Mouse (Mus musculus) B cell, adult 2 months (primary cell): ENCODE data around the gene Ssc4d.

Experiments
- DNase-seq, 2 experiments: peaks; one replicate each; pipeline ENCODE4 v3.0.0; 2022

The Ssc4d gene

DNA sequence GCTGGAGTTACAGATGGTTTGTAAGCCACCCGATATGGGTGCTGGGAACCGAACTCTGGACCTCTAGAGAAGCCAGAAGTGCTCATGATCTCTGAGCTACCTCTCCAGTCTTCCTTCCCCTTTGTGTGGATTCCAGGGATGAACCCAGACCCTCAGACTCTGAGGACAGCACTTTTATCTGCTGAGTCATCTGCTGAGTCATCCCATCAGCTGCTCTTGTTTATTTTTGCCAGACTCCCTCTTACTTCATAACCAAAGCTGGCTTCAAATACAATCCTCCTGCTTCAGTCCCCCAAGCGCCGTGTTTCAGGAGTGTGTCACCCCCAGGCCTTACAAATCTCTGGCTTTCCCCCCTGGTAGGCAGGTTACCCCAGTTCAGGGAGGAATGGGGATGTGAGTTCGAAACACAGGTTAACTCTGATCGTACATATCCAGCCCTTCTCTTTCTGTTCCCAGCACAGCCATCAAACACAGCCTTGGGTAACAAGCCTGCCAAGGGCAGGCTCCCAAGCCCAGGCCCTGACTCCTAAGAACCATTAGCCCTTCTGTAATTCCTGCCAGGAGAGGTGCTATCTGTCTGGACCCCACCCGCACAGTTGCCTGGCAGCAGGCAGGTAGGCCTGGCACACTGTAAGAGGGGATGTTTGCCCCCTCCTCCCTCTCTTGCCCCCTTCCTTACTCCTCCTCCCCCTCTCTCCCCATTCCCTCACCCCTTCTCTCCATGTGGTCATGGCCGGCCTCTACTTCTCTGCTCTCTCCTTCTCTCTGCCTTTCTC is 1.8 kb upstream of the Ssc4d start:
- DNase-seq = no peak

DNA sequence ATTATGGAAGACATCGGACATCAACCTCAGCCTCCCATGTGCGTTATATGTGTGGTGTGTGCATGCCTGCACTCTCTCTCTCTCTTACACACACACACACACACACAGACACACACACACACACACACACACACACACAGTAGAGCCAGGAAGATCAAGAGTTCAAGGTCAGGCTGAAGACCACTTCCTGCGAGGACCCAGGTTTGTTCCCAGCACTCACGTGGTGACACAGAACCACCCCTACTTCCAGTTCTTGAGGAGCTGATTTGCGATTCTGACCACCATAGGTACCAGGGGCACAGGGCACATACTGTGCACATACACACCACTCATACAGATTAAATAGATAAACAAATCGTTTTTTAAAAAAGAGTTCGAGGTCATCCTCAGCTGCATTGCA is 2.5 kb downstream of the Ssc4d start:
- no peak for DNase-seq

DNA sequence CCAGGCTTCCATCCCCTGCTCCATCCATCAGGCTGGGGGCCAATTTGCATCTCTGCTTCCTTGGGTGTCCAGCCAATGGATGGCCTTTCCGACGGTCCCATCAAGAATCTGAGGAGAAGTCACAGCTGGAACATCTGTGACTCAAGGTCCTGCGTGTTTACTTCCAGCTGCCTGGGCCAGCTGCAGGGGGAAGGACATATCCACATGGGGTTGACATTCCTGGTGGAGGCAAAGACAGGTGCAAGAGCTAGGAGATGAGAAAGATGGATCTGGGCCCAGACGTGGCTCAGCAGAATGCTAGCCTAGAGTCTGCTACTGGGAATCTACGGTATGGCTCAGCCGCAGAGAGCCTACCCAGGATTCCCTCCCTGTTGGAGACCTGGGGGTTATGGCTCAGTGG is 4.1 kb downstream of the Ssc4d start:
- DNase-seq = no peak

DNA sequence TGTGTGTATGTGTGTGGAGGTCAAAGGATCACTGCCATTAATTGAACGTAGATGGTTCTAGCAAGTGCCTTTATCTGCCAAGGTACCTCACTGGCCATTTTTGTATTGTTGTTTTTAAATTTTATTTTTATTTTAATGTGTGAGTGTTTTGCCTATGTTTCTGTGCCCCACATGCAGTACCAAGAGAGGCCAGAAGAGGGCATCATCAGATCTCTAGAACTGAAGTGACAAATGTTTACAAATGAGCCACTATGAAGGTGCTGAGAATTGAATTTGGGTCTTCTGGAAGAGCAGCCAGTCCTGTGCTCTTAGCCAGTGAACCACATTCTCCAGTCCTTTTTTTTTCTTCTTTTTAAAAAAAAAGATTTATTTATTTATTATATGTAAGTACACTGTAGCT is 5.5 kb downstream of the Ssc4d start:
- DNase-seq = peak; percentile 87 to 88

DNA sequence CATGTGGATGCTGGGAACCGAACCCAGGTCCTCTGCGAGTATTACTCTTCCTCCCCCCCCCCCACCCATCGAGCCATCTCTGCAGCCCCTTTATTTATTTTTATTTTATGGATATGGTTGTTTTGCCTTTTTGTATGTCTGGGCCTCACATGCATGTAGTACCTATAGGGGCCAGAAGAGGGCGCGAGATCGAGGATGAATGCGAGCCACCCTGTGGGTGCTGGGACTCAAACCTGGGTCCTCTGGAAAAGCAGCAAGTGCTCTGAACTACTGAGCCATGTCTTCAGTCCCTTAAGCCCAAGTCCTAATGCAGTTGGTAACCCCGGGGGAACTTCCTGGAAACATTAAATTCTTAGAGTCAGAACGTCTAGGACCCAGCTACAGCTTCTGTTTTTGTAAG is 7.5 kb downstream of the Ssc4d start:
- peak; percentile 71 to 72 for DNase-seq

DNA sequence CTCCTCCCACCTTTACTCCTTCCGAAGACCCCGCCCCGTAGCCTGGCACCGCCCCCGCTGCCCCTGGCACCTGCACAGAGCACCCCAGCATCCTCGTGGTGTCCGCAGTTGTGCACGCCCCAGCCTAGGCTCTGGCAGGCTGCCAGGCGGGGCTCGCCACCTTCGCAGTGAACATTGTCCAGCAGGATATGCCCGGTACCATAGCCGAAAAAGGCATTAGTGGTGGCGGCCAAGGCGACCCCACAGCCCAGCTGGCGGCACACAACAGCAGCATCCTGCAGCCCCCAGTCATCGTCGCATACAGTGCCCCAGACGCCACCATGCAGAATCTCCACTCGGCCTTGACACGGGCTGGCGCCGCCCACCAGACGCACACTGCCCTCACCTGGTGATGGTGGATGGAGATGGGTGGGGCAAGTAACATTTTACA is 8.8 kb downstream of the Ssc4d start:
- DNase-seq = peak; percentile 27 to 29

DNA sequence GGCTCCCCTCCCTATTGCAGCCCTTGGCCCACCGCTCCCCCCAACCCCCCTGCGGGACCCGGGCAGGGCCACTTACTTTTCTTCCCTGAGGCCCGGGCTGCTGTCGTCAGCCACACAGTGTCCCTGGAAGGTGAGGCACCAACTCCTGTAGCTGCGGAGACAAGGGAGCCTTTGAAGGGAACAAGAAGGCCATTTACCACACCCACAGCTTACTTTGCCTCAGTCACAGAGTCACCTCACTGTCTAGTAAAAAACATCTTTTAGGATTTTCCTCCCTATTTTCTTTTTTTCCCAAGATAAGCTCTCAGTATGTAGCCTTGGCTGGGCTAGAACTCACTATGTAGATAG is 11.1 kb downstream of the Ssc4d start:
- DNase-seq = no peak

DNA sequence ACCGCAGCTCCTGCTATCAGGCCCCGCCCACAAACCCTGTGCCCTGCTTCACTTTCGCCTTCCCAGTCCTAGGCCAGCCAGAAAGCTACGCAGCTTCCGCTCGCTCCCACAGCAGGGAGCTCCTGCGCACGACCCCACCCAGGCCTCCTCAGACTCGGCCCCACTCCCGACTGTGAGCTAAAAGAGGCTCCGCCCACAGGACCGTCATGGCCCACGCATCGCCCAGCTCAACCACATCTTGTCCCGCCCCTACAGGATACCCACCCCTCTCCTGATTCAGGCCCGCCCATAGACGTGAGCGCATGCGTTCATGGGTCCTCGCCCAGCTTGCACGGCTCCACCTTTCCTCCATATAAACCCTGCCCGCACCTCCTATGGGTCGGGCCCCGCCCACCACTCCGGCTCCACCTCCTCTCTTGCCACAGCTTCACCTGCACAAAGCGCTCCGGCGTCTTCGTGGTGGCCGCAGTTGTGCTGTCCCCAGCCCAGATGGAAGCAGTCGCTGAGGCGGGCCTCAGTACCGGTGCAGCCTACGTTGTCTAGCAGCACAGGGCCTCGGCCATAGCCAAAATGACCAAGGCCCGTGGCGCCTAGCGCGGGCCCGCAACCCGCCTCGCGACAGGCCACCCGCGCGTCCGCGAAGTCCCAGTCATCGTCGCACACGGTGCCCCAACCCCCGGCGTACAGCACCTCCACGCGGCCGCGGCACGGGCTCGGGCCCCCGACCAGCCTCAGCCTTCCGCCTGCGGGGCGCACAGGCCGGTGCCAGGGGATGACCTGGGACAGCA is 11.6 kb downstream of the Ssc4d start:
- DNase-seq = peak; percentile 97

DNA sequence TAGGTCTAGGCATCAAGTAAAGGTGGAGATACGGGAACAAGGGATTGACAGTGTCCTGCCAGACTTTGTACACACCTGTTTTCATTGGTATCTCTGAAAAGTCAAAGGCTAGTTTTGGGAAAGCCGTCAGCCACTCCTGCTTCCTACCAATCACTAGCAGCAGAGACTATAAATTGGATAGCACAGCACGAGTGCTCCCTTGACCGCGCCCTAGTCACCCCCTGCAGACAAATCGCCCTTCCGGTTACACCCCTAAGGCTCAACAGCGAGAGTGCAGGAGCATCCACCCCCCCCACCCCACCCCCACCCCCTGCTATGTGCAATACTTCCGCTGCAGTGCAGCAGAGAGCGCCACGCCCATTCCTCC is 12.2 kb downstream of the Ssc4d start:
- no peak for DNase-seq

DNA sequence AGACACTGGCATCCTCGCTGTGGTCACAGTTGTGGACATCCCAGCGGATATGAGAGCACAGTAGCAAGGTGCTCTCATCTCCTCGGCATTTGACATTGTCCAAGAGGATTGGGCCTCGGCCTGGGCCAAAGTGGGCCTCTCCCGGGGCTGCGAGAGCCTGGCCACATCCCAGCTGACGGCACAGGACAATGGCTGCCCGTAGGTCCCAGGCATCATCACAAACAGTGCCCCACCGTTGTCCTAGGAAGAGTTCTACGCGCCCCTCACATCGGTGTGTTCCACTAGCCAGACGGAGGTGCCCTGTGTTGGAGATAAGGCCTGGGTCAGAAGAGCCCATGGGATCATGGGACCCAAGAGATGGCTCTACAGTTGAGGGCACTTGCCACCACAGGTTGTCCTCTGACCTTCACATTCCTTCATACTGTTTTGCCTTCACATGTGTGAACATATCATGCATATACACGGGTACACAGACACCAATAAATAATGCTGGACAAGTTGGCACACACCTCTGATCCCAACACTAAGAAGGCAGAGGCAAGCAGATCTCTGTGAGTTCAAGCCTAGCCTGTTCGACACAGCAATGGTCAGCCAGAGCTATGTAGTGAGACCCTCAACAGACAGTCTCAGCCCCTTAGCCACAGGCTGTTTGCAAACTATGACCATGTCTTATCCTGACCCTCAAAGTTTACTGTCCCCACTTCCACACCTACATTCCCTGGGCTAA is 13.3 kb downstream of the Ssc4d start:
- no peak for DNase-seq

DNA sequence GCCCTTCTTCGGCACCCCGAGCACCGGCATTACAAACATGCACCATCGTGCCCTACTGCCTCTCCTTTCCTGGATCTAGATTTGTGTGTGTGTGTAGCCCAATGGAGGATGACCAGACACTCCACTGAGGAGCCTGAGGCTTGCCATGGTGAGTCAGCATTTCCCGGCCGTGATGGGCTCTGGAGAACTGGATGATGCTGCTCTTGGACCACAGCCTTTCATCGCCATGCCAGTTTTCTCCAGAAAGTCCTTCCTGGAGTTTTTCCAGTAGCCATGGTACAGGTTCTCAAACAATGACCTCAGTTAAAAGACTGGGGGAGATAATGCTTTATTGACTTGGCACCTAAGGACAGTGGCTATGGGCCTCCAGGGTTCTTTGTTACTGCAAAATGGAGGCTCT is 14.4 kb downstream of the Ssc4d start:
- no peak for DNase-seq

DNA sequence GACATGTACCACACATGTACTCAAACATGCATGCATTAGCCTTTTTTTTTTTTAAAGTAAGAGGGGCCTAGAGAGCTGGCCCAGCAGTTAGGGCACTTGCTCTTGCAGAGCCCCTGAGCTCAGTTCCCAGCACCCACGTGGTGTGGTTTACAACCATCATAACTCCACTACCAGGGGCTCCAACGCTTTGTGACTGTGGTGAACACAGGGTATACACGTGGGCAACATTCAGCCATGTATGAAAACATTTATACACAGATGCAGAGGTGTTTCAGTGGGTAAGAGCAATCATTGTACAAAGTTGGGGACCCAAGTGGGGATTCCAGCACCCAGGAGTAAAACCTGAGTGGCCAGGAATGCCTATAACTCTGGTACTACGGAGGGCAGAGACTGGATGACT is 16.0 kb downstream of the Ssc4d start:
- DNase-seq = no peak

DNA sequence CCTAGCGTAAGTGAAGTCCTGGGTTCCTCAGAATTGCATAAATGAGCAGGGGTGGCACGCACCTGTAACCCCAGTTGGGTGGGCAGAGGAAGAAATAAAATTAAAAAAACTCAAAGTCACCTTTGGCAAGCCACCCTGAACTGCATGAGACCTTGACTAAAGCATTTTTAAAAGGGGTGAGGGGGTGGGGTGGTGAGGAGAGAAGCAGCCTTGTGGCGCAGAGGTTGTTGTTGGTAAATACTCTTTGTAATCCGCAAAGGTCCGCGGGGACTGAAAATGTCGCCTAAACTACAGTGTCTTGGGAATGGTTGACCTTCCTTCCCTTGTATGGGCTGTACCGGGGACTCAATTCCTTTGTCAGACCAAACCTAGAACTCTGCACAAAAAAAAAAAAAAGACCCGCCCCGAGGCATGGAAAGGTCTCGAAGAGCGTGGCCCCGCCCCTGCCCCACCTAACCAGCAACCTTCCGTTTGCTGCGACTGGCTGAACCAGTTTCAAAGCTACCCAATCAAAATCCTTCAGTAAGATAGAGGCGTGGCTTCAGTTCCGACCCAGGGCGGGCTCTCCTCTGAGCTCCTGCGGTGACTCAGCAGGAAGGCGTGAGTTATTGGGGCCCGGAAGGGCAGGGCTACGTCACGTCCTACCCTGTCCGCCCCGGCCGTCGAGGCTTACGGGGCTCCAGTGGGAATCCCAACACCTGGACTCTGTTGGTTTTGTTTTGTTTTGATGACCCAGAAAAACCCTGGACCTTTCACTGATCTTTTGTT is 16.9 kb downstream of the Ssc4d start:
- DNase-seq = peak; percentile 89 to 91

DNA sequence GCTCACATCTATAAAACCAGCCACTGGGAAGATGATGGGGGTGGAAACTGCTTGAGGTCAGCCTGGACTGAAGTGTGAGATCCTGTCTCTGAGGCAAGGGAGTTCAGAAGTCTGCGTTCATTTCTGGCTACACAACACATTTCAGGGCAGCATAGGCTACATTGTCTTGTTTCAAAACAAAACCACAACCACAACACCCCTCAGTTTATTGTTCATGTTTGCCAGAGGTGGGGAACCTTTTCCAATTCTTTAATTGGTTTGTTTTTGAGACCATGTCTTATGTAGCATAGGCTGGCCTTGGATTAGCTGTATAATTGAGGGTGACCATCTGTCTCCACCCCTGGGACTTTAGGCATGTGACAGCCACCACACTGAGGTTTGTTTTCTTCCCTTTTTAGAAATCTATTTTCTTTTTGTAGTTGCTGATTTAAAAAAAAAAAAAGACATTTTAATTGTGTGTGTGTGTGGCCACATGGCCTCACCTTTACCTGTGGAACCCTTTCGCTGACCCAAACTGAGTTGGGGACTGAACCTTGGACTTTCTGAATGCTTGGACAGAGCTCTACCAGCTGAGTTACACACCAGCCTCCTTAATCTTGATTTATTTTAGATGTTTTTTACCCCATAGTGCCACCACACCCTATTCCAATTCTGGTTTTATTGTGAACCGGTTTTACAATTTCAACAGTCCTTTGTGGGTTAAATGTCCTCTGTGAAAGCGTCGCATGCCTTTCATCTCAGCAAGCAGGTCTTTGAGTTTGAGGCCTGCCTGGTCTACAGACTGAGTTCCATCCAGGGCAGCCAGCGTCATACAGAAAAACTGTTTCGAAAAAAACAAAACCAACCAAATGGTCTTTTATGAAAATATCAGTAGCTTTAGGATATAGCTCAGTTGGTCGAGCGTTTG is 17.8 kb downstream of the Ssc4d start:
- peak in 1 of 2 experiments; percentile 26 for DNase-seq

DNA sequence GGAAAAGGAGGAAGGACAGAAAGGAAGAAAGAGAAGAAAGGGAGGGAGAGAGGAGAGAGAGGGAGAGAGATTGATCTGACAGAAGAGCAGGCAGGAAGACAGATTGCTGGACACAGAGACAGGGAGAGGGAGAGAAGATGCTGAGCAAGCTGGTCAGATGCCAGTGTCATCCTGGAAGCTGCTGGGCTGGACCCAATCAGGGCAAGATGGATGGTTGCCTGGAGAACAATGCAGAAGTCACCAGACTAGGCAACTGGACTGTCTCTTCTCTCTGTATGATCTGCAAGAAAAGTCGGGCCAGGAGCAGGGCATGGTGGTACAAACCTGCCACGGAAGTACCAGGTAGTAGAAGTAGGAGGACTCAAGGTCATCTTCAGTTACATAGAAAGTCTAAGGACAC is 21.5 kb downstream of the Ssc4d start:
- no peak for DNase-seq

DNA sequence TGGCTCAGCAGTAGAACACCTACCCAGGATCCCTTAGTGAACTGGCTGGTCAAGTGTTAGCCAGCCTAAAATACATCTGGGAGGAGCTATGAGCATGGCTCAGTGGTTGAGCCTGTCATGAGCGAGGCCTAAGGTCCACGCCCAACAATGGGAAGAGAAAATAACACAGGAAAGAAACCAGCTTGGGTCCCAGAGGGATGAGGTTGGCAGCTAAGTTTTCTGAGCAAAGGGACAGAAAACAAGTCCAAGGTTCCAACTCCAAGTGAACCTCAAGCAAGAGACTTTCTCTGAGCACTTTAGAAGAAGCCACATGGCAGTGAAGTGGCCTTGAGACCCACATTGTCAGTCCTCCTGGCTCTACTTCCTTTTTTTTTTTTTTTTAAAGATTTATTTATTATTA is 22.7 kb downstream of the Ssc4d start:
- no peak for DNase-seq

DNA sequence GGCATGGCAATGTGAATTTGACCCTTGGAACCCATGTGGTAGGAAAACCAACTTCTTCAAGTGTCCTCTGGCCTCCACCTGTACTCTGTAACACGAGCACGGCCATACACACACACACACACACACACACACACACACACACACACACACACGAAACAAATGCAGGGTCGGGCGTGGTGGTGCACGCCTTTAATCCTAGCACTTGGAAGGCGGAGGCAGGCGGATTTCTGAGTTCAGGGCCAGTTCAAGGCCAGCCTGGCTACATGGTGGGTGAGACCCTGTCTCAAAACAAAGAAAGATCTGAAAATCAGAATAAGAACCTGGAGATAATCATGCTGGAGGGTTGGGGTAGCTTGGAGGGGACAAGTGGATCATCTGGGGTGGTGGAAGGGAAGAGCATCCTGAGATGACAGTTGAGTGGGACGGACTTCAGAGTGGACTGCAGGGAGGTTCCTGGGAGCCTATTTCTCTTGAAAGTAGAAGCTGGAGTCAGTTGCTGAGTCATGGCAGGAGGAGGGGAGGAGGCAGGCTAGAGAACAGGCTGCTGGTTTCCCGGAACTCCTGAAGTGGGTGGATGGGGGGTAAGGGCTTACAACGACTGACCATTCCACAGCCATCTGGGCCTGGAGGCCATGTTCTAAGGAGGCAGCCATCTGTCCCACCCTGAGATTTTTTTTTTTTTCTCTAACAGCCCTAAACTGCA is 23.5 kb downstream of the Ssc4d start:
- no peak for DNase-seq

DNA sequence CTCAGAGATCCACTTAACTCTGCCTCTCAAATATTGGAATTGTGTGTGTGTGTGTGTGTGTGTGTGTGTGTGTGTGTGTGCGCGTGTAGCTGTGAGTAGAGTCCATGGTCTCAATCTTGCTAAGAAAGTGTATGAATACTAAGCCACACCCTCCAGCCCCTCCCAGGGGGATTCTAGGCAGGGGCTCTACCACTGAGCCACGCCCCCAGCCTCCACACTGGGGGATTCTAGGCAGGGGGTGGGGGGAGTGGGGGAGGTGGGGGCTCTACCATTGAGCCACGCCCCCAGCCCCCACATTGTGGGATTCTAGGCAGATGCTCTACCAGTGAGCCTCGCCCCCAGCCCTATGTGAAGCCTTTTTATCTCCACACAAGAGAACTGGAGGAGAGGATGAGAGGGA is 27.7 kb downstream of the Ssc4d start:
- DNase-seq = no peak

DNA sequence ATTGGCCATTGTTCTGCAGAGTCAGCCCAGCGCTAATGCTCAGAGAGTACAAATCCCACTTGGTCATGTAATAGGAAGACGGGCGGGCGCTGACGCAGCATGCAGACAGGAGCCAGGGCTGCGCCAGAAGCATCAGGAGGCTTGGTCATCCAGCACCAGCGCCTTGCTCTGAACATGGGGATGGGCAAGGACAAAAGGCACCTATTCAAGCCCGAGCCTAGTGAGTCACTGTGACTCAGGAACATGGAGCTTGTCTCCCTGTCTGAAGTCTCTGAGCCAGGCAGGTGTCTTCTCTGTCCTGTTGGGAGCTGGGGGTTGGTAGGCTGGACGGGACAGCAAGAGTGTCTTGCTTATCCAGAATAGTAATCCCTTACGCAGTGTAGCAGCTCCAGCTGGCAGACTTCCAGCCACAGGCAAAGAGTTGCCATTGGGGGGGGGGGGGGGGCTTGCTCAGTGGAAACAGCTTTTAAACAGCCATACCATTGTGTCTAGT is 28.4 kb downstream of the Ssc4d start:
- no peak for DNase-seq

DNA sequence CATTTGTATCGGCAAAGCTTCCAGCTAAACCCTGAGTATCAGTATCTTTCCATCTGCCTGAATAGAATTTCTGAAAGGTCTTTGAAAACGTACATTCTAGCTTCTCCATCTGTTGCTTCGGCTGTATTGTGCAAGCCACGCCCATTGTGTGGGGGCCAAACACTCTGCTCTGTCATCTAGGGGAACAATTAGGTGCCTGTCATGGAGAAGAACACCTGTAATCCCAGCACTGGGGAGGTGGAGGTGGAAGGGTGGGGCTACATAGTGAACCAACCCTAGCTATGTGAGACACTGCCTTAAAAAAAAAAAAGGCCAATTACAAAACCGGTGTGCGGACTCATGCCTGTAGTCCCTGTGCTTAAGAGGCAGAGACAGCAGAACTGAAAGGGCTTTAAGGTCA is 31.6 kb downstream of the Ssc4d start:
- no peak for DNase-seq

DNA sequence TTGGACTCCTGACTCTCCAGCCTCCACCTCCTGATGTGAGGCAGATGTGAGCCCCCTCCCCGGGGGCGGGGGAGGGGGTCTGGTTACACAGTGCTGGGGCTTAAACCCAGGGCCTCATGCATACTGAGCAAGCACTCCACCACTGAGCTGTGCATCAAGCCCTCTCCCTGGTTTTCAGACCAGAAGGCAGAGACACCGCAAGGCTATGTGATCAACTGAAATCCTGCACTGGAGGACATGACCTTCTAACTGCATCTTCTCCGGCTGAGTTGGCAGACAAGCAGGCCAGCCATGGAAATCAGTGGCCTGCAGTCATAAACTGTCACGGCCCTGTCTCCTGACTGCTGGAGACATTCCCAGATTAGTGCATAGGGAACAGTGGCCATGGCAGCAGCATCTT is 33.7 kb downstream of the Ssc4d start:
- DNase-seq = no peak
